Mouse (Mus musculus) intestine, postnatal 0 days (tissue): ENCODE results near the gene Ncf4. TPM values are rescaled to one million over a fixed set of nuclear protein-coding genes. Genes with fewer than 3 reads are reported as not detected.
"Not testable (repeated sequence)": the region's sequence is repeated elsewhere in the genome, so short reads cannot be mapped to it uniquely, and the experiment has no call there.

Source experiments
- ATAC-seq: fragments of 200-750 bp; cut with Nextera tagmentation; 2 replicates; pipeline ENCODE4 v1.8.0; 2017; ENCODE audit warnings: mild to moderate bottlenecking, moderate TSS enrichment, moderate library complexity
- H3K27ac ChIP-seq: fragments of 300-500 bp; sonication (generic); 2 replicates; pipeline ENCODE4 v1.5.1; 2014; ENCODE audit warnings: mild to moderate bottlenecking, low read depth, low read length, moderate library complexity
- H3K27me3 ChIP-seq: fragments of 300-500 bp; sonication (generic); replicated peaks from 2 replicates; pipeline ENCODE4 v1.6.1; 2014; ENCODE audit warnings: low read length, mixed read lengths; ENCODE audit not compliant: control insufficient read depth, insufficient read depth
- H3K36me3 ChIP-seq: fragments of 300-500 bp; sonication (generic); 2 replicates; pipeline ENCODE4 v1.6.1; 2014; ENCODE audit warnings: mild to moderate bottlenecking, moderate library complexity; ENCODE audit not compliant: control insufficient read depth, insufficient read depth
- H3K4me1 ChIP-seq: fragments of 300-500 bp; sonication (generic); replicated peaks from 2 replicates; pipeline ENCODE4 v1.6.1; 2014; ENCODE audit warnings: antibody characterized with exemption, low read length, mixed read lengths; ENCODE audit not compliant: control insufficient read depth, insufficient read depth
- H3K4me2 ChIP-seq: fragments of 300-500 bp; sonication (generic); replicated peaks from 2 replicates; pipeline ENCODE4 v1.6.1; 2014; ENCODE audit warnings: low read depth, mild to moderate bottlenecking, moderate library complexity
- H3K4me3 ChIP-seq: fragments of 300-500 bp; sonication (generic); 2 replicates; pipeline ENCODE4 v1.5.1; 2014; ENCODE audit warnings: low read depth, low read length
- H3K9ac ChIP-seq: fragments of 300-500 bp; sonication (generic); 2 replicates; pipeline ENCODE4 v1.6.1; 2014; ENCODE audit warnings: mild to moderate bottlenecking, low read depth, low read length
- H3K9me3 ChIP-seq: fragments of 300-500 bp; sonication (generic); 2 replicates; pipeline ENCODE4 v1.6.1; 2016; ENCODE audit warnings: mixed run types; ENCODE audit not compliant: control insufficient read depth
- CTCF ChIP-seq: sonication (generic); IDR thresholded peaks from 2 replicates; pipeline ENCODE4 v1.5.1; 2016; ENCODE audit warnings: low read depth, mild to moderate bottlenecking, control low read depth, antibody characterized with exemption, moderate library complexity
- WGBS: fragments of 180-500 bp; shearing (Covaris S2); extraction: QIAGEN DNeasy Blood & Tissue Kit; methylation state at CpG from one replicate; pipeline ENCODE4 v1.1.7; 2014; 5-methylcytosine and 5-hydroxymethylcytosine counted together
- polyA plus RNA-seq: library from polyadenylated mRNA; unstranded; fragments of >200 nt; fragmentation: Nextera tagmentation; extraction: Ambion mirVana; gene quantifications from 2 replicates; pipeline ENCODE4 v1.2.1, GENCODE M21; 2015

Ncf4 gene
- polyA plus RNA-seq, 1 experiment from 2014 or later = 2.8 TPM

- Histone ChIP-seq H3K27ac (no peak overlapping the region), H3K36me3 (no peaks in the 10 kb centered on the region), H3K9ac (no peak overlapping the region), H3K9me3 (no peaks in the 10 kb centered on the region), H3K4me1 (no peaks in the 10 kb centered on the region), H3K4me2 (no peak overlapping the region), H3K4me3 (no peak overlapping the region), H3K27me3 (no peaks in the 10 kb centered on the region)
- ATAC-seq = no peak
- 60% methylated on average over 13 of the region's 13 CpGs for WGBS
- no peak for TF ChIP-seq CTCF
Observed at GRCm38 (mm10) chr15:78260668-78261333, 16.2 kb downstream of the Ncf4 start.

- WGBS = 72% methylated on average over 3 of the region's 3 CpGs
- Histone ChIP-seq H3K36me3 (no peaks in the 10 kb centered on the region), H3K4me2 (no peak overlapping the region), H3K27ac (no peak overlapping the region), H3K27me3 (no peaks in the 10 kb centered on the region), H3K9ac (no peak overlapping the region), H3K4me3 (no peak overlapping the region), H3K4me1 (no peaks in the 10 kb centered on the region), H3K9me3 (no peaks in the 10 kb centered on the region)
- no peak for TF ChIP-seq CTCF
- no peak for ATAC-seq
Observed at GRCm38 (mm10) chr15:78263286-78263685, 18.7 kb downstream of the Ncf4 start.

- WGBS = 78% methylated on average over 10 of the region's 10 CpGs
- Histone ChIP-seq H3K36me3 (no peaks in the 10 kb centered on the region), H3K4me3 (no peak overlapping the region), H3K27ac (no peak overlapping the region), H3K9ac (no peak overlapping the region), H3K4me2 (no peak overlapping the region), H3K4me1 (no peaks in the 10 kb centered on the region), H3K27me3 (no peaks in the 10 kb centered on the region), H3K9me3 (no peaks in the 10 kb centered on the region)
- ATAC-seq = no peak
- no peak for TF ChIP-seq CTCF
Observed at GRCm38 (mm10) chr15:78267441-78267840, 22.8 kb downstream of the Ncf4 start.

GRCm38 (mm10) chr15:78267865-78268264, 23.3 kb downstream of the Ncf4 start:
- no peak for ATAC-seq
- Histone ChIP-seq H3K27me3 (no peaks in the 10 kb centered on the region), H3K4me3 (no peak overlapping the region), H3K9ac (no peak overlapping the region), H3K36me3 (no peaks in the 10 kb centered on the region), H3K4me1 (no peaks in the 10 kb centered on the region), H3K9me3 (no peaks in the 10 kb centered on the region), H3K27ac (no peak overlapping the region), H3K4me2 (no peak overlapping the region)
- no peak for TF ChIP-seq CTCF
- 45% methylated on average over 4 of the region's 4 CpGs for WGBS

GRCm38 (mm10) chr15:78271208-78271607, 26.6 kb downstream of the Ncf4 start:
- Histone ChIP-seq H3K9me3 (no peaks in the 10 kb centered on the region), H3K27ac (no peak overlapping the region), H3K4me1 (no peaks in the 10 kb centered on the region), H3K36me3 (no peaks in the 10 kb centered on the region), H3K4me2 (no peak overlapping the region), H3K9ac (no peak overlapping the region), H3K4me3 (no peak overlapping the region), H3K27me3 (no peaks in the 10 kb centered on the region)
- ATAC-seq = no peak
- TF ChIP-seq CTCF = no peak

GRCm38 (mm10) chr15:78278308-78278707, 33.7 kb downstream of the Ncf4 start:
- H3K4me1 ChIP-seq = no peaks in the 10 kb centered on the region

GRCm38 (mm10) chr15:78287941-78288340, 43.3 kb downstream of the Ncf4 start:
- 85% methylated on average over 5 of the region's 5 CpGs for WGBS

More at GRCm38 (mm10) chr15:78278308-78278707, 33.7 kb downstream of the Ncf4 start:
- no peaks in the 10 kb centered on the region for H3K27me3 ChIP-seq
- no peak for TF ChIP-seq CTCF
- WGBS = 68% methylated on average over 2 of the region's 2 CpGs
- no peaks in the 10 kb centered on the region for H3K36me3 ChIP-seq
- ATAC-seq = no peak
- no peak overlapping the region for H3K27ac ChIP-seq
- H3K4me3 ChIP-seq = no peak overlapping the region
- H3K9ac ChIP-seq = no peak overlapping the region
- H3K9me3 ChIP-seq = no peaks in the 10 kb centered on the region
- H3K4me2 ChIP-seq = no peak overlapping the region

GRCm38 (mm10) chr15:78289775-78290174, 45.2 kb downstream of the Ncf4 start:
- not testable (repeated sequence) for H3K36me3 ChIP-seq, H3K27ac ChIP-seq, H3K9ac ChIP-seq, H3K27me3 ChIP-seq, ATAC-seq, H3K9me3 ChIP-seq, H3K4me2 ChIP-seq, H3K4me3 ChIP-seq, H3K4me1 ChIP-seq
- 41% methylated on average over 4 of the region's 5 CpGs for WGBS

More at GRCm38 (mm10) chr15:78287941-78288340, 43.3 kb downstream of the Ncf4 start:
- TF ChIP-seq CTCF = no peak
- Histone ChIP-seq H3K27ac (no peak overlapping the region), H3K4me2 (no peak overlapping the region), H3K36me3 (no peaks in the 10 kb centered on the region), H3K4me3 (no peak overlapping the region), H3K9ac (no peak overlapping the region), H3K27me3 (no peaks in the 10 kb centered on the region), H3K4me1 (no peaks in the 10 kb centered on the region), H3K9me3 (no peaks in the 10 kb centered on the region)
- no peak for ATAC-seq

GRCm38 (mm10) chr15:78293228-78293627, 48.6 kb downstream of the Ncf4 start:
- H3K4me2 ChIP-seq, H3K9me3 ChIP-seq, H3K4me1 ChIP-seq, H3K36me3 ChIP-seq, H3K27ac ChIP-seq, H3K4me3 ChIP-seq, H3K9ac ChIP-seq, H3K27me3 ChIP-seq: not testable (repeated sequence)
- 11% methylated on average over 2 of the region's 2 CpGs for WGBS
- 0 out of 2 replicates have a peak, but pooled peaks have one; percentile 16 for ATAC-seq
